Mouse (Mus musculus): Measurements from ENCODE around the gene Csf3. TPM values are rescaled to one million over a fixed set of nuclear protein-coding genes. Genes with fewer than 3 reads are reported as not detected.

Gene Csf3
- polyA plus RNA-seq, 1 experiment from 2014 or later = not detected

- H3K27me3 ChIP-seq = no peaks in the 10 kb centered on the region
- WGBS = 42% methylated on average over 12 of the region's 12 CpGs
- peak overlapping the region; percentile 61 for H3K9ac ChIP-seq
- H3K4me3 ChIP-seq = 0 out of 2 replicates have a peak overlapping the region, but pooled peaks have one; percentile 18
- peak overlapping the region; percentile 88 for H3K4me2 ChIP-seq (replicated peaks)
- ATAC-seq (ENCODE audit: low FRiP score) = no peak
- no peaks in the 10 kb centered on the region for H3K36me3 ChIP-seq
- H3K9me3 ChIP-seq (replicated peaks) = no peaks in the 10 kb centered on the region
- peaks cover 90% of the 10 kb centered on the region for H3K4me1 ChIP-seq
- H3K27ac ChIP-seq = peak overlapping the region; percentile 97
Measured at GRCm38 (mm10) chr11:98745932-98746853, 45.1 kb downstream of the Csf3 start.

GRCm38 (mm10) chr11:98746855-98747693 lies 46.0 kb downstream of the Csf3 start:
- Histone ChIP-seq H3K4me1 (peaks cover 96% of the 10 kb centered on the region), H3K27me3 (no peaks in the 10 kb centered on the region), H3K36me3 (no peaks in the 10 kb centered on the region), H3K9me3 (replicated peaks) (no peaks in the 10 kb centered on the region), H3K4me3 (peak overlapping the region; percentile 18), H3K27ac (peak overlapping the region; percentile 97), H3K4me2 (replicated peaks) (peak overlapping the region; percentile 88), H3K9ac (peak overlapping the region; percentile 61)
- WGBS = 9% methylated on average over 19 of the region's 19 CpGs
- ATAC-seq (ENCODE audit: low FRiP score) = peak; percentile 33

- Histone ChIP-seq H3K9ac (peak overlapping the region; percentile 61), H3K27ac (peak overlapping the region; percentile 97), H3K4me1 (peaks cover 98% of the 10 kb centered on the region), H3K9me3 (replicated peaks) (no peaks in the 10 kb centered on the region), H3K4me3 (peak overlapping the region; percentile 18), H3K4me2 (replicated peaks) (peak overlapping the region; percentile 88), H3K36me3 (peaks cover 1% of the 10 kb centered on the region), H3K27me3 (no peaks in the 10 kb centered on the region)
- ATAC-seq (ENCODE audit: low FRiP score) = no peak
- WGBS = 13% methylated on average over 6 of the region's 6 CpGs
Measured at GRCm38 (mm10) chr11:98747804-98748505, 46.9 kb downstream of the Csf3 start.

GRCm38 (mm10) chr11:98748506-98749416 lies 47.7 kb downstream of the Csf3 start:
- Histone ChIP-seq H3K27ac (peak overlapping the region; percentile 97), H3K9ac (peak overlapping the region; percentile 61), H3K9me3 (replicated peaks) (no peaks in the 10 kb centered on the region), H3K4me1 (peaks cover 97% of the 10 kb centered on the region), H3K36me3 (peaks cover 9% of the 10 kb centered on the region), H3K27me3 (no peaks in the 10 kb centered on the region), H3K4me3 (peak overlapping the region; percentile 18), H3K4me2 (replicated peaks) (peak overlapping the region; percentile 88)
- ATAC-seq (ENCODE audit: low FRiP score) = peak; percentile 47
- 26% methylated on average over 15 of the region's 15 CpGs for WGBS

GRCm38 (mm10) chr11:98749716-98750115 lies 48.7 kb downstream of the Csf3 start:
- ATAC-seq (ENCODE audit: low FRiP score) = peak; percentile 17; the same call in 1 of the 2 replicates
- WGBS = 29% methylated on average over 5 of the region's 5 CpGs
- peak overlapping the region; percentile 88 for H3K4me2 ChIP-seq (replicated peaks)

GRCm38 (mm10) chr11:98750351-98751201 lies 49.5 kb downstream of the Csf3 start:
- peaks cover 16% of the 10 kb centered on the region for H3K36me3 ChIP-seq
- H3K4me1 ChIP-seq = peaks cover 93% of the 10 kb centered on the region
- H3K27me3 ChIP-seq = no peaks in the 10 kb centered on the region
- H3K4me3 ChIP-seq = peak overlapping the region; percentile 3; the same call in 1 of the 2 replicates
- H3K4me2 ChIP-seq (replicated peaks) = peak overlapping the region; percentile 88
- peak overlapping the region; percentile 59 for H3K9ac ChIP-seq
- ATAC-seq (ENCODE audit: low FRiP score) = peak; percentile 64
- WGBS = 26% methylated on average over 17 of the region's 17 CpGs
- no peaks in the 10 kb centered on the region for H3K9me3 ChIP-seq (replicated peaks)
- peak overlapping the region; percentile 97 for H3K27ac ChIP-seq

More at GRCm38 (mm10) chr11:98749716-98750115, 48.7 kb downstream of the Csf3 start:
- Histone ChIP-seq H3K9me3 (replicated peaks) (no peaks in the 10 kb centered on the region), H3K4me1 (peaks cover 97% of the 10 kb centered on the region), H3K36me3 (peaks cover 16% of the 10 kb centered on the region), H3K4me3 (peak overlapping the region; percentile 18; the same call in 1 of the 2 replicates), H3K27ac (peak overlapping the region; percentile 97), H3K9ac (peak overlapping the region; percentile 61), H3K27me3 (no peaks in the 10 kb centered on the region)

- 30% methylated on average over 6 of the region's 6 CpGs for WGBS
- H3K36me3 ChIP-seq = peaks cover 16% of the 10 kb centered on the region
- no peaks in the 10 kb centered on the region for H3K27me3 ChIP-seq
- H3K4me1 ChIP-seq = peaks cover 85% of the 10 kb centered on the region
- peak overlapping the region; percentile 97 for H3K27ac ChIP-seq
- H3K4me2 ChIP-seq (replicated peaks) = peak overlapping the region; percentile 88
- ATAC-seq (ENCODE audit: low FRiP score) = no peak
- H3K9me3 ChIP-seq (replicated peaks) = no peaks in the 10 kb centered on the region
- H3K9ac ChIP-seq = peak overlapping the region; percentile 59
- H3K4me3 ChIP-seq = 0 out of 2 replicates have a peak overlapping the region, but pooled peaks have one; percentile 3
Measured at GRCm38 (mm10) chr11:98751221-98751782, 50.2 kb downstream of the Csf3 start.

GRCm38 (mm10) chr11:98752562-98753140 lies 51.6 kb downstream of the Csf3 start:
- no peaks in the 10 kb centered on the region for H3K27me3 ChIP-seq
- H3K4me2 ChIP-seq (replicated peaks) = no peak overlapping the region
- H3K27ac ChIP-seq = 0 out of 2 replicates have a peak overlapping the region, but pooled peaks have one; percentile 4
- no peaks in the 10 kb centered on the region for H3K9me3 ChIP-seq (replicated peaks)
- no peak overlapping the region for H3K4me3 ChIP-seq
- WGBS = 91% methylated on average over 10 of the region's 10 CpGs
- H3K4me1 ChIP-seq = peaks cover 72% of the 10 kb centered on the region
- no peak for ATAC-seq (ENCODE audit: low FRiP score)
- H3K36me3 ChIP-seq = peaks cover 26% of the 10 kb centered on the region
- no peak overlapping the region for H3K9ac ChIP-seq

Data from hindbrain, embryonic 12.5 days (tissue).